Mouse (Mus musculus): ENCODE data around the gene Dars.

DNA sequence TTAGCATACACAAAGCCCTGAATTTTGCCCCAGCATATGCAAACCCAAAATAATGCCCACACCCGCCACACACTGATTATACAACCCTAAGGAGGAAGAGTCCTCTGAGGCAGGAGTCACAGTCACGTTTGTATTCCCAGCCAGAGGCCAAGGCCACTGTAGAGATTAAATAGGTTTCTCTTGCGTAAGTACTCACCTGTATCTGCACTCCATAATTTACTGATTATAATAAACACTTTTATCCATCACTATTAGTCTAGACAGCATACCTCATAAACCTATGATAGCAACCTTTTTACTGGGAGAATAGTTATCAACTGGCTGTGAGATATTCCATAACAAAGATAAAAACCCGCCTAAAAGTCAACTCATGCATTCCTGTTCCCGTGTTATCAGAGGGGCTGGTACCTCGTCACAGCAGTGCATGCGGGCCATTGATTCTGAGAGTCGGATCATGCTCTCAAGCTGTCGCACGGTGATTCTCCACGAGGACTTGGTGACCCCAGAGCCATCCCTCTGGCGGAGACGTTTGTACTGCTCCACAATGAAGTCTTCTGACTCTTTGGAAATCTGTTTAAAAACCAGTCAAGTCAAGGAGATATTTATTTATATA is 79.4 kb downstream of the Dars start:
- no peak for TF ChIP-seq CTCF (IDR thresholded peaks at IDR 0.05; ENCODE audit: extremely low read depth, insufficient read depth, insufficient read length, insufficient replicate concordance)
- TF ChIP-seq POLR2A (IDR thresholded peaks at IDR 0.05; ENCODE audit: low read depth, low read length) = no peak
